Comparison of ENCODE assay signal across 9 mouse cellular contexts in genomic region chr9:119323260-119323645, GRCm38 (mm10). TPM values are rescaled to one million over a fixed set of nuclear protein-coding genes. Genes with fewer than 3 reads are reported as not detected.
DNase-seq lines count a peak whose midpoint lies in the region; ATAC-seq lines count a peak whose summit lies in the region.
"Had no signal": no experiment of that assay in that cellular context is flagged by ENCODE, and none has a peak within 500 bp of the region (broad histone marks: within the 10 kb centered on the region; RNA-seq: fewer than 3 reads in every experiment).

No protein-coding gene starts in this region.

- no peak for ATAC-seq in heart, embryonic 14.5 days (ENCODE audit: insufficient number of reproducible peaks, insufficient read depth, low FRiP score, low read depth)
- ATAC-seq in megakaryocyte-erythroid progenitor cell, adult 5-6 weeks (replicated peaks; ENCODE audit: low FRiP score, low TSS enrichment, poor library complexity, severe bottlenecking) = 0 out of 2 replicates have a peak, but pooled peaks have one; percentile 12

- no peaks in the 10 kb centered on the region for H3K9me3 ChIP-seq in heart, embryonic 14.5 days (ENCODE audit: control insufficient read depth, low read length)
- no peaks in the 10 kb centered on the region for H3K9me3 ChIP-seq in hindbrain, embryonic 10.5 days

- H3K4me3 ChIP-seq in heart, embryonic 14.5 days (ENCODE audit: control insufficient read depth in 1 of 2, insufficient read depth in 1 of 2, low read depth in 1 of 2, low read length in 2 of 2) = peak overlapping the region; percentile 64 to 95
- peak overlapping the region; percentile 95 for H3K4me3 ChIP-seq in hindbrain, embryonic 10.5 days

- peak overlapping the region; percentile 93 to 95 for H3K27ac ChIP-seq in heart, embryonic 14.5 days (replicated peaks in 1 of 2; ENCODE audit: control insufficient read depth in 1 of 2, insufficient read depth in 1 of 2, low read depth in 2 of 2, low read length in 2 of 2)
- peak overlapping the region; percentile 99 for H3K27ac ChIP-seq in hindbrain, embryonic 10.5 days

- H3K4me2 ChIP-seq in heart, embryonic 14.5 days (ENCODE audit: low read length) = peak overlapping the region; percentile 70

- 5% methylated on average over 9 of the region's 9 CpGs for WGBS in heart, embryonic 14.5 days
- whole genome bisulfite sequencing in hindbrain, embryonic 10.5 days = 10% methylated on average over 9 of the region's 9 CpGs

- intact Hi-C loops in left cerebral cortex, postnatal 36 days (cut with DNase I) = loop anchor here (2.0 kb wide), 1 partner anchor 18 kb away; the partner anchor contains the start of gene Myd88

- H3K9ac ChIP-seq in heart, embryonic 14.5 days (ENCODE audit: low read length) = peak overlapping the region; percentile 91

- 0 out of 2 replicates have a peak, but pooled peaks cover 2% of the 10 kb centered on the region for H3K36me3 ChIP-seq in heart, embryonic 14.5 days (ENCODE audit: control insufficient read depth, insufficient read depth, low read length)
- H3K36me3 ChIP-seq in hindbrain, embryonic 10.5 days = peaks cover 3% of the 10 kb centered on the region; the same call in 1 of the 2 replicates

- no peaks in the 10 kb centered on the region for H3K27me3 ChIP-seq in heart, embryonic 14.5 days (ENCODE audit: control insufficient read depth, insufficient read depth, low read length)
- H3K27me3 ChIP-seq in hindbrain, embryonic 10.5 days (ENCODE audit: insufficient read depth, poor library complexity, severe bottlenecking) = no peaks in the 10 kb centered on the region

- peaks cover 0 to 6% of the 10 kb centered on the region in 2 experiments; a peak in 1 of 4 replicates for H3K4me1 ChIP-seq in heart, embryonic 14.5 days (ENCODE audit: control insufficient read depth in 2 of 2, insufficient read depth in 2 of 2, low read length in 2 of 2)
- peaks cover 27% of the 10 kb centered on the region for H3K4me1 ChIP-seq in hindbrain, embryonic 10.5 days (replicated peaks)

- DNase-seq in heart, adult 9 months (ENCODE audit: low spot score in 2 of 2) = no peak
- DNase-seq in NIH3T3 (ENCODE audit: low read depth) = peak; percentile 16
- no peak for DNase-seq in hindbrain, embryonic 10.5 days (ENCODE audit: low spot score)
- DNase-seq in urinary bladder, postnatal 14 days (ENCODE audit: low spot score) = no peak
- DNase-seq in adrenal gland, postnatal 4 days (ENCODE audit: low spot score in 2 of 2) = no peak
- no peak for DNase-seq in left cerebral cortex, postnatal 36 days (ENCODE audit: low spot score in 2 of 2)

RNA-seq across cellular contexts. Expression of gene Oxsr1, which starts 1.0 kb away (rescaled TPM):
- 10.2 and 11.7 TPM in 2 replicates for polyA plus RNA-seq in heart, embryonic 14.5 days (2014; fragmentation: Nextera tagmentation; extraction: Ambion mirVana)
- 14.3 and 14.7 TPM in 2 replicates for polyA plus RNA-seq in hindbrain, embryonic 10.5 days (2016; fragmentation: Nextera tagmentation; extraction: Ambion mirVana)
- total RNA-seq in megakaryocyte-erythroid progenitor cell, adult 5-6 weeks (2014; fragmentation: Nextera tagmentation) = 32.6 and 33.0 TPM in 2 replicates
- 50.4 and 55.4 TPM in 2 replicates for total RNA-seq in megakaryocyte-erythroid progenitor cell, adult 5-6 weeks (2017)
- 10 to 100 TPM; 36.0 to 39.5 TPM for total RNA-seq in adrenal gland, postnatal 4 days (2021)
- total RNA-seq in left cerebral cortex, postnatal 36 days (2021) = 10 to 100 TPM; 28.9 to 33.6 TPM

RNA-seq across cellular contexts. Expression of gene Acaa1a, which starts 16.2 kb away (rescaled TPM):
- 78.3 and 81.6 TPM in 2 replicates for polyA plus RNA-seq in heart, embryonic 14.5 days (2014; fragmentation: Nextera tagmentation; extraction: Ambion mirVana)
- polyA plus RNA-seq in hindbrain, embryonic 10.5 days (2016; fragmentation: Nextera tagmentation; extraction: Ambion mirVana) = 73.5 and 81.5 TPM in 2 replicates
- total RNA-seq in megakaryocyte-erythroid progenitor cell, adult 5-6 weeks (2014; fragmentation: Nextera tagmentation) = 21.2 and 53.2 TPM in 2 replicates
- total RNA-seq in megakaryocyte-erythroid progenitor cell, adult 5-6 weeks (2017) = 8.3 and 30.1 TPM in 2 replicates
- 100 to 1,000 TPM; 115 to 119 TPM for total RNA-seq in adrenal gland, postnatal 4 days (2021)
- total RNA-seq in left cerebral cortex, postnatal 36 days (2021) = 10 to 100 TPM; 73.1 to 79.8 TPM

RNA-seq across cellular contexts. Expression of gene Myd88, which starts 18.0 kb away (rescaled TPM):
- 13.2 and 14.9 TPM in 2 replicates for polyA plus RNA-seq in heart, embryonic 14.5 days (2014; fragmentation: Nextera tagmentation; extraction: Ambion mirVana)
- 8.2 and 8.4 TPM in 2 replicates for polyA plus RNA-seq in hindbrain, embryonic 10.5 days (2016; fragmentation: Nextera tagmentation; extraction: Ambion mirVana)
- 19.9 and 21.1 TPM in 2 replicates for total RNA-seq in megakaryocyte-erythroid progenitor cell, adult 5-6 weeks (2014; fragmentation: Nextera tagmentation)
- total RNA-seq in megakaryocyte-erythroid progenitor cell, adult 5-6 weeks (2017) = 16.2 and 18.8 TPM in 2 replicates
- 10 to 100 TPM; 29.4 to 31.3 TPM for total RNA-seq in adrenal gland, postnatal 4 days (2021)
- 1 to 10 TPM; 6.2 to 6.5 TPM for total RNA-seq in left cerebral cortex, postnatal 36 days (2021)

RNA-seq across cellular contexts. Expression of gene Xylb, which starts 33.9 kb away (rescaled TPM):
- polyA plus RNA-seq in heart, embryonic 14.5 days (2014; fragmentation: Nextera tagmentation; extraction: Ambion mirVana) = 1.2 and 2.0 TPM in 2 replicates
- 6.6 and 7.0 TPM in 2 replicates for polyA plus RNA-seq in hindbrain, embryonic 10.5 days (2016; fragmentation: Nextera tagmentation; extraction: Ambion mirVana)
- 5.4 and 5.7 TPM in 2 replicates for total RNA-seq in megakaryocyte-erythroid progenitor cell, adult 5-6 weeks (2014; fragmentation: Nextera tagmentation)
- 4.3 and 4.8 TPM in 2 replicates for total RNA-seq in megakaryocyte-erythroid progenitor cell, adult 5-6 weeks (2017)
- total RNA-seq in adrenal gland, postnatal 4 days (2021) = 10 to 100 TPM in 1 of 2 experiments, 1 to 10 TPM in 1; 7.3 to 16.5 TPM
- total RNA-seq in left cerebral cortex, postnatal 36 days (2021) = 1 to 10 TPM; 3.9 to 4.0 TPM

RNA-seq across cellular contexts. Expression of gene Slc22a14, which starts 42.1 kb away (rescaled TPM):
- not detected in 2 replicates for polyA plus RNA-seq in heart, embryonic 14.5 days (2014; fragmentation: Nextera tagmentation; extraction: Ambion mirVana)
- polyA plus RNA-seq in hindbrain, embryonic 10.5 days (2016; fragmentation: Nextera tagmentation; extraction: Ambion mirVana) = 0.10 TPM in 1 of 2 replicates, not detected in the other
- not detected in 2 replicates for total RNA-seq in megakaryocyte-erythroid progenitor cell, adult 5-6 weeks (2014; fragmentation: Nextera tagmentation)
- total RNA-seq in megakaryocyte-erythroid progenitor cell, adult 5-6 weeks (2017) = not detected in 2 replicates
- total RNA-seq in adrenal gland, postnatal 4 days (2021) = not detected
- total RNA-seq in left cerebral cortex, postnatal 36 days (2021) = not detected
- total RNA-seq: hematopoietic stem cell, adult 5-6 weeks had no signal
